Mouse (Mus musculus): ENCODE data around the gene Usp40. TPM values are rescaled to one million over a fixed set of nuclear protein-coding genes. Genes with fewer than 3 reads are reported as not detected.
"Not testable (repeated sequence)": the region's sequence is repeated elsewhere in the genome, so short reads cannot be mapped to it uniquely, and the experiment has no call there.

Usp40 gene
- 10 to 100 TPM; 13.6 to 26.7 (median 21.5) TPM for polyA plus RNA-seq (2017; shearing (Covaris generic))

GRCm38 (mm10) chr1:88008211-88008697 lies at the start of gene Usp40:
Gene Usp40, minus strand, starts transcription at chr1:88008551.
- ATAC-seq, result peak; percentile 97

- ATAC-seq, result no peak
Observed at GRCm38 (mm10) chr1:88055088-88055487, 46.7 kb upstream of the Usp40 start, which contains the start of gene Ugt1a10. Gene Ugt1a10, plus strand, starts transcription at chr1:88055388.

GRCm38 (mm10) chr1:88047408-88047807 lies 39.1 kb upstream of the Usp40 start:
- ATAC-seq, result not testable (repeated sequence)

GRCm38 (mm10) chr1:88044832-88045437 lies 36.6 kb upstream of the Usp40 start:
- not testable (repeated sequence) for ATAC-seq

GRCm38 (mm10) chr1:88043044-88043443 lies 34.7 kb upstream of the Usp40 start:
- not testable (repeated sequence) for ATAC-seq

GRCm38 (mm10) chr1:88025244-88025643 lies 16.9 kb upstream of the Usp40 start:
- not testable (repeated sequence) for ATAC-seq

- no peak for ATAC-seq
Observed at GRCm38 (mm10) chr1:88015371-88015770, 7.0 kb upstream of the Usp40 start.

- ATAC-seq, result no peak
Observed at GRCm38 (mm10) chr1:88014671-88015070, 6.3 kb upstream of the Usp40 start.

- no peak for ATAC-seq
Observed at GRCm38 (mm10) chr1:88014194-88014593, 5.8 kb upstream of the Usp40 start.

GRCm38 (mm10) chr1:88013726-88014125 lies 5.4 kb upstream of the Usp40 start:
- ATAC-seq, result no peak

GRCm38 (mm10) chr1:88009521-88009920 lies 1.2 kb upstream of the Usp40 start:
- no peak for ATAC-seq

GRCm38 (mm10) chr1:88008735-88009134 lies 384 bp upstream of the Usp40 start:
- no peak for ATAC-seq

- no peak for ATAC-seq
Observed at GRCm38 (mm10) chr1:88007692-88008210, 600 bp downstream of the Usp40 start.

- ATAC-seq, result no peak
Observed at GRCm38 (mm10) chr1:87992716-87993115, 15.6 kb downstream of the Usp40 start.

GRCm38 (mm10) chr1:87982291-87982690 lies 26.1 kb downstream of the Usp40 start:
- no peak for ATAC-seq

GRCm38 (mm10) chr1:87970381-87970780 lies 38.0 kb downstream of the Usp40 start:
- ATAC-seq, result no peak

- no peak for ATAC-seq
Observed at GRCm38 (mm10) chr1:87961459-87962167, 46.7 kb downstream of the Usp40 start.

GRCm38 (mm10) chr1:87960752-87961151 lies 47.6 kb downstream of the Usp40 start:
- no peak for ATAC-seq

- no peak for ATAC-seq
Observed at GRCm38 (mm10) chr1:87959998-87960431, 48.3 kb downstream of the Usp40 start.

GRCm38 (mm10) chr1:87959532-87959931 lies 48.8 kb downstream of the Usp40 start:
- no peak for ATAC-seq

- ATAC-seq, result no peak
Observed at GRCm38 (mm10) chr1:87958931-87959330, 49.4 kb downstream of the Usp40 start.

GRCm38 (mm10) chr1:87953073-87953472 lies 55.3 kb downstream of the Usp40 start:
- ATAC-seq, result no peak

- ATAC-seq, result no peak
Observed at GRCm38 (mm10) chr1:87951641-87952040, 56.7 kb downstream of the Usp40 start.

GRCm38 (mm10) chr1:87947681-87948091 lies 60.7 kb downstream of the Usp40 start:
- no peak for ATAC-seq
